8 mouse cellular contexts compared by ENCODE assay signal in the genomic region with DNA sequence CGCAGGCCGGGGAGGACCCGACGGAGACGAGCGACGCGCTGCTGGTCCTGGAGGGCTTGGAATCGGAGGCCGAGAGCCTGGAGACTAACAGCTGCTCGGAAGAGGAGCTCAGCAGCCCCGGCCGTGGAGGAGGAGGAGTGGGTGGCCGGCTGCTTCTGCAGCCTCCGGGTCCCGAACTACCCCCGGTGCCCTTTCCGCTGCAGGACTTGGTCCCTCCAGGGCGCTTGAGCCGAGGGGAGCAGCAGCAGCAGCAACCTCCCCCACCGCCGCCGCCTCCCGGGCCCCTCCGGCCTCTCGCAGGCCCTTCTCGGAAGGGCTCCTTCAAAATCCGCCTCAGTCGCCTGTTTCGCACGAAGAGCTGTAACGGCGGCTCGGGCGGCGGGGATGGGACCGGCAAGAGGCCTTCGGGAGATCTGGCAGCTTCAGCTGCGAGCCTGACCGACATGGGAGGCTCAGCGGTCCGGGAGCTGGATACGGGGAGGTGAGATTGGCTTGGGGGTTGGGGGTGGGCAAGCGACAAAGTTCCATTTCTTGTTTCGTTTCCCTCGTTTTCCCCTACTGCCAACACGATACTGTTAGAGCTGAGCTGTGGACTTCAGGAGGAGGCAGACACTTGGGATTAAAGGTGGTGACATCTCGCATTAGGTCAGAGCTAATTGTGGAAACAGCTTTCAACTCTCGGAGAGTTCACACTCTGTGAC. TPM values are rescaled to one million over a fixed set of nuclear protein-coding genes. Genes with fewer than 3 reads are reported as not detected.
DNase-seq lines count a peak whose midpoint lies in the region; ATAC-seq lines count a peak whose summit lies in the region.

No protein-coding gene starts in this region.

- H3K36me3 ChIP-seq in embryonic facial prominence, embryonic 13.5 days, result peaks cover 2% of the 10 kb centered on the region; the same call in 1 of the 2 replicates
- H3K36me3 ChIP-seq in heart, embryonic 15.5 days, result no peaks in the 10 kb centered on the region

- H3K4me2 ChIP-seq in embryonic facial prominence, embryonic 13.5 days, result peak overlapping the region; percentile 90
- H3K4me2 ChIP-seq in heart, embryonic 15.5 days, result peak overlapping the region; percentile 75

- peak overlapping the region; percentile 97 for H3K4me3 ChIP-seq in embryonic facial prominence, embryonic 13.5 days
- peak overlapping the region; percentile 91 for H3K4me3 ChIP-seq in heart, embryonic 15.5 days

- H3K4me1 ChIP-seq in embryonic facial prominence, embryonic 13.5 days, result peaks cover 32% of the 10 kb centered on the region
- peaks cover 40% of the 10 kb centered on the region for H3K4me1 ChIP-seq in heart, embryonic 15.5 days (replicated peaks)

- peak; percentile 42 for DNase-seq in cerebellum, adult 11-12 months
- DNase-seq in cerebellum, adult 8-10 months, result no peak
- peak; percentile 22 for DNase-seq in T-cell, adult 2 months (ENCODE audit: low spot score)
- DNase-seq in kidney, postnatal 4 days, result peak; percentile 58 to 74
- DNase-seq in spleen, postnatal 10 days (ENCODE audit: low spot score in 2 of 2), result peak; percentile 69 to 70

- H3K9me3 ChIP-seq in embryonic facial prominence, embryonic 13.5 days, result no peaks in the 10 kb centered on the region
- H3K9me3 ChIP-seq in heart, embryonic 15.5 days (replicated peaks), result no peaks in the 10 kb centered on the region

- H3K9ac ChIP-seq in embryonic facial prominence, embryonic 13.5 days, result peak overlapping the region; percentile 98
- H3K9ac ChIP-seq in heart, embryonic 15.5 days, result peak overlapping the region; percentile 98

- H3K27ac ChIP-seq in embryonic facial prominence, embryonic 13.5 days, result peak overlapping the region; percentile 87
- peak overlapping the region; percentile 94 for H3K27ac ChIP-seq in heart, embryonic 15.5 days

- under 1% methylated on average over 47 of the region's 49 CpGs for WGBS in embryonic facial prominence, embryonic 13.5 days
- WGBS in heart, embryonic 15.5 days, result under 1% methylated on average over 49 of the region's 49 CpGs

- no peak for ATAC-seq in embryonic facial prominence, embryonic 13.5 days (ENCODE audit: insufficient number of reproducible peaks, insufficient read depth, low FRiP score, low TSS enrichment, low read depth)
- peak; percentile 36 for ATAC-seq in heart, embryonic 15.5 days (replicated peaks; ENCODE audit: insufficient number of reproducible peaks, insufficient read depth, low FRiP score, low read depth)
- ATAC-seq in megakaryocyte-erythroid progenitor cell, adult 5-6 weeks (replicated peaks; ENCODE audit: low FRiP score, low TSS enrichment, poor library complexity, severe bottlenecking), result 0 out of 2 replicates have a peak, but pooled peaks have one; percentile 9

- H3K27me3 ChIP-seq in embryonic facial prominence, embryonic 13.5 days, result no peaks in the 10 kb centered on the region
- H3K27me3 ChIP-seq in heart, embryonic 15.5 days, result no peaks in the 10 kb centered on the region

RNA-seq across cellular contexts. Expression of a gene that starts 0.7 kb away (rescaled TPM):
- 4.7 and 5.3 TPM in 2 replicates for polyA plus RNA-seq in embryonic facial prominence, embryonic 13.5 days (2015; fragmentation: Nextera tagmentation; extraction: Ambion mirVana)
- polyA plus RNA-seq in heart, embryonic 15.5 days (2015; fragmentation: Nextera tagmentation; extraction: Ambion mirVana), result 3.0 and 3.5 TPM in 2 replicates
- 6.0 and 15.8 TPM in 2 replicates for total RNA-seq in megakaryocyte-erythroid progenitor cell, adult 5-6 weeks (2014; fragmentation: Nextera tagmentation)
- total RNA-seq in megakaryocyte-erythroid progenitor cell, adult 5-6 weeks (2017), result 9.0 and 11.8 TPM in 2 replicates

RNA-seq across cellular contexts. Expression of a gene that starts 11.2 kb away (rescaled TPM):
- polyA plus RNA-seq in embryonic facial prominence, embryonic 13.5 days (2015; fragmentation: Nextera tagmentation; extraction: Ambion mirVana), result 0.15 and 0.21 TPM in 2 replicates
- polyA plus RNA-seq in heart, embryonic 15.5 days (2015; fragmentation: Nextera tagmentation; extraction: Ambion mirVana), result 0.05 and 0.10 TPM in 2 replicates
- total RNA-seq in megakaryocyte-erythroid progenitor cell, adult 5-6 weeks (2014; fragmentation: Nextera tagmentation), result 0.05 TPM in 1 of 2 replicates, not detected in the other
- total RNA-seq in megakaryocyte-erythroid progenitor cell, adult 5-6 weeks (2017), result not detected in 2 replicates

RNA-seq across cellular contexts. Expression of a gene that starts 47.6 kb away (rescaled TPM):
- polyA plus RNA-seq in embryonic facial prominence, embryonic 13.5 days (2015; fragmentation: Nextera tagmentation; extraction: Ambion mirVana), result 46.6 and 50.1 TPM in 2 replicates
- polyA plus RNA-seq in heart, embryonic 15.5 days (2015; fragmentation: Nextera tagmentation; extraction: Ambion mirVana), result 53.4 and 54.4 TPM in 2 replicates
- total RNA-seq in megakaryocyte-erythroid progenitor cell, adult 5-6 weeks (2014; fragmentation: Nextera tagmentation), result 38.2 and 48.4 TPM in 2 replicates
- total RNA-seq in megakaryocyte-erythroid progenitor cell, adult 5-6 weeks (2017), result 23.2 and 34.7 TPM in 2 replicates

RNA-seq across cellular contexts. Expression of a gene that starts 52.2 kb away (rescaled TPM):
- 7.7 and 8.4 TPM in 2 replicates for polyA plus RNA-seq in embryonic facial prominence, embryonic 13.5 days (2015; fragmentation: Nextera tagmentation; extraction: Ambion mirVana)
- polyA plus RNA-seq in heart, embryonic 15.5 days (2015; fragmentation: Nextera tagmentation; extraction: Ambion mirVana), result 6.0 and 7.8 TPM in 2 replicates
- 18.4 and 22.3 TPM in 2 replicates for total RNA-seq in megakaryocyte-erythroid progenitor cell, adult 5-6 weeks (2014; fragmentation: Nextera tagmentation)
- 3.9 and 14.5 TPM in 2 replicates for total RNA-seq in megakaryocyte-erythroid progenitor cell, adult 5-6 weeks (2017)
